Mouse (Mus musculus): ENCODE data around the gene March6.

Gene March6

DNA sequence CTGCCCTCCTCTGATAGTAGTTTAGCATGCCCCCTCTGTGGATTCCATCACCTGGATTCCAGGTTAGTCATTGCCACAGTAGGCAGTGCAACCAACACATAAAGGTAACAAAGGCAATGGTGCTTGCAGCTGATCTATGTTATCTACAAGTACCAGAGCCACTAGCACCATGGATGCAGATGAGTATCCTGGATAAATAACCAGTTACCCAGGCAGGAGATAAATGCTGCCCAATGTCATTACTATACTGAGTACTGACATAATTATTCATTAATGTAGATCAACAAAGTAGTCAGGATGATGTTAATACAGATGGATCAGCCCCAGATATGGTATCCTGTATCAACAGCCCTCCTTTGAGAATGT lies 19.5 kb downstream of the March6 start:
- no peak for DNase-seq (ENCODE audit: low spot score)

DNA sequence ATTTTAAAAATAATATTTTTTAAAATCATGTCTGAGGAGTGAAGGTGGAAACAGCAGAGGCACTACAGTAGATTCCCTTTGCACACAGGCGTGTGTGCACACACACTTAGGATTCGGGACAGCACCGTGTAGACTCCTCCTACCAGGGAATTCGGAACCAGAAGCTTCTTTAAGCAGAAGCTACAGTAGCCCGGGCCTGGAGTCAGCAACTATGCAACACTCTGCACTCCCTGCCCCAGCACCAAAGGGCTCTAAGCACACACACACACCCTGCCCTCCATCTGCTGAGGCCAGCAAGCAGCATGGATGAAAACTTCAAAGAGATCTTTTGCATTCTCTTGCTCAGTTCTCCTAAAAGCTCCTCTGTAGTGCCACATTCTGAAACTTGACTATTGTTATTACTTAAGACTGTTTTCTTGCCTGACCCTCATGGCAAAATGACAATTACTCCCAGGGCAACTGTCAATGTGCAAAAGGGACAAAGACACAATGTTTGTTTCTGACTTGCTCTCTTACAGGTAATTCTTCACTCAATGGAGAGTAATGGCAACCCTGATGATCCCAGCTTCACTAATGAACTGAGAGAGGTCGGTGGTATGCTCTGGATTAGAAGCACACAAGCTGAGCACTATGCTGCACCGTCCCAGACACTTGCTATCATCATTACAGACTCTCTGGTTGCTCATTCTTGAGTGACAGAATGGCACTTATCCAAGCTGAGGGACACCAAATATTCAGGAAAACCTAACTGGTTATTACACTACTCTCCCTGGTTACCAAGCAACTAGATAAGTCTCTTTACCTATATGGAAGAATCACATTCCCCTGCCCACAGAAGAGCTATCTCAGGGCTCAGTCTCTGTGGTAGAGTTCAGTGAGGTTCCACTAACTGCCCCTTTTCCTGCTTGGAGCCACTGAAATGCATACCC lies 20.1 kb downstream of the March6 start:
- no peak for DNase-seq (ENCODE audit: low spot score)

DNA sequence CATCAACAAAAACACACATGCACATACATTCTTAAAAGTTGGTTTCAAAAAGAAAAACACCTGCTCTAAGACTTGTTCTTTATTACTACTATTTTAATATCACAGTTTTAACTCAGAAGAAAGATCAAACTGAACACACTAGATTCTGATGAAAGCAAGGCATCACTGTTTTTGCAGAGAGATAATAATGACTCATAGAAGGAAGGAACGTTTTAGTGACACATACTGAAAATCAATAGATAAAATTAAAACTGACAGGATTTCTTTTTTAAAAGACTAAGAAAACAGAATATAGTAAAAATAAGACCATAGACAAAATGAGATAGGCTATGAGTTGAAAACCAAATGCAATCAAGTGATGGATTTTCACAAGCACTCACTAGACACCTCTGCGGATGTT lies 25.8 kb downstream of the March6 start:
- no peak for DNase-seq (ENCODE audit: low spot score)

- no peak for DNase-seq (ENCODE audit: low spot score)
Observed at GRCm38 (mm10) chr15:31503447-31503846, 27.4 kb downstream of the March6 start.

DNA sequence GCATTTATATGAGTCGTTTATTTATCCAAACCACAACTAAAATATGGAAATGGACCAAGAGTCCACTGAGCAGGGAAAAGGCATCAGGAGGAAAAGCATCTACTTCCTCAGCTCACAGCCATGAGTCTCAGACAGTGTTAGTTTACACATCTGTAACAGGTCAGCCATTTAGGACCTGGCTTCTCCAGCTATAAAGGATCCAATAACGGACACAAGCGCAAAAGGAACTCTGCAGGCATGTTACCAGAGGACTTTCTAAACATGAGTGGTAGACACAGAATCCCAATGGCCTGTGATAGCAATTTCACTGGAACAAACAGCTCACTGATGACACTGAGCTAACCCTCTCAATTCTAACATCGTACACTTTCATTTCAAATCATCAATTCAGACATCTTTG lies 27.9 kb downstream of the March6 start:
- DNase-seq (ENCODE audit: low spot score), result no peak

- DNase-seq (ENCODE audit: low spot score), result no peak
Observed at GRCm38 (mm10) chr15:31502313-31502712, 28.5 kb downstream of the March6 start.

GRCm38 (mm10) chr15:31494803-31495202 lies 36.0 kb downstream of the March6 start:
- no peak for DNase-seq (ENCODE audit: low spot score)

DNA sequence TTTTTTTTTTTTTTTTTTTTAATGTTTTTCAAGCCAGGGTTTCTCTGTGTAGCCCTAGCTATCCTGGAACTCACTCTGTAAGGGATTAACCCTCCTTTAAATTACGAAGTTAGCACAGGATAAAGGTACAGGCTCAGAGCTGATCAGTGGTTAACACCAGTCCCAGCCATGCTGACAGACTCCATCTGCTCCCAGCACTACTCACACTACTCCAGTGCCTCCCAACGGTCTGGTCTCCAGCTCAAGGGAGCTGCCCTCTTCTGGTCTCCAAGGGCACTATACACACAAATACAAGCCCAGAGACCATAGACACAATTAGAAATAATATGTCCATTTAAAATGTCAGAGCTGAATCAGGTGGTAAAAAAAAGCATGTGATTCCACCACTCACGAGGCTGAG lies 36.5 kb downstream of the March6 start:
- DNase-seq (ENCODE audit: low spot score), result no peak

- DNase-seq (ENCODE audit: low spot score), result no peak
Observed at GRCm38 (mm10) chr15:31487407-31487806, 43.4 kb downstream of the March6 start.

DNA sequence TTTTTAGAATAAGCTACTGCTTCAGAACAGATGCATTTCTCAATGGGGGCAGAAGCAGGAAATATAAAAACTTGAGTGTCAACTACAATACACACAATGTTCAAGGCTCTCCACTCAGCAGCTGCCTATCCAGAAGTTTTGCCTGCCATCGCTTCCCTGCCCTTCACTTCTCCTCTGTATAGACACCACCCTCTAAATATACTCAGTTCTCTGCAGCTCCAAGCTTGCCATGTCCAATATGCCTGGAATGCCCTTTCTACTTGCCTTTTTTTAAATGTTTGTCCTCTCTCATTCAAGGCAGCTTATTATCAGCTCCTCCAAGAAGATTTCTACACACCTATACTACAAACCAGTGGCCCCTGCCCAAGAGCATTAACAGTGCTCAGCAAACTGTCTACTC lies 54.2 kb downstream of the March6 start:
- no peak for DNase-seq (ENCODE audit: low spot score)

GRCm38 (mm10) chr15:31472645-31473574 lies 57.9 kb downstream of the March6 start:
- DNase-seq (ENCODE audit: low spot score), result no peak

DNA sequence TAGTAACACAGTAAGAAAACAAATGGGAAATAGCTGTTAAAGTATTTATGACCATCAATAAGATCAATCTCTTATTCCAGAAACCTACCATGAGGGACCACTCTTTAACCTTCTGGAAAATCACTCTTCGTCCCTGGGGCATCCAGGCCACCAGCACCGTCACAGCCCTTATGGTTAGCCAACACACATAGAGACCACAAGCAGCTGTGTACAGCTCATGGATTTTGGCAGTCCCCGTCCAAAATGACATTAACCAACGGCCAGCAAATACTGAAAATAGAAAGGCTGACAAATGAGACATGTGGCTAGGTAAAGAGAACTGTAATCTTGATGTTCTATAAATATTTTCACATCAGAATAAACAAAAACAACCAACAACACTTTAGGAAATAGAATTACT lies 59.3 kb downstream of the March6 start:
- DNase-seq (ENCODE audit: low spot score), result no peak

DNA sequence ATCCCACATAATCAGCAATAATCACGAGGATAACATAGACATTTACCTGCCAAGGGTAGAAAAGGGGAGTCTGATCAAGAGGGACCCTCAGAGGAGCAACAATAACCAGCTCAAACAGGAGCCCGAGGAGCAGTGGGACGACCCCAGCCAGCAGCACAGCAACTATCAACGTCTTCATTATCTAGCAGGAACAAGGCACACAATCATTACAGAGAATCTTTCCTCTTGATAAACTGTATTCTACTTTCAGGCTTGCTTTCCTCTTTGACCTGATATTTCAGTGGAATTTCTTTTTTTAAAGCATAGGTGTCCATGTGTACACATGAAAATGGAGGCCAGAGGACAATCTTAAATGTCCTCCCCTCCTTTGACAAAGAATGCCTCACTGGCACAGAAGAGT lies 61.4 kb downstream of the March6 start:
- no peak for DNase-seq (ENCODE audit: low spot score)

GRCm38 (mm10) chr15:31468806-31469205 lies 62.0 kb downstream of the March6 start:
- DNase-seq (ENCODE audit: low spot score), result no peak

- no peak for DNase-seq (ENCODE audit: low spot score)
Observed at GRCm38 (mm10) chr15:31466749-31467148, 64.1 kb downstream of the March6 start.

GRCm38 (mm10) chr15:31466295-31466694 lies 64.6 kb downstream of the March6 start:
- no peak for DNase-seq (ENCODE audit: low spot score)

DNA sequence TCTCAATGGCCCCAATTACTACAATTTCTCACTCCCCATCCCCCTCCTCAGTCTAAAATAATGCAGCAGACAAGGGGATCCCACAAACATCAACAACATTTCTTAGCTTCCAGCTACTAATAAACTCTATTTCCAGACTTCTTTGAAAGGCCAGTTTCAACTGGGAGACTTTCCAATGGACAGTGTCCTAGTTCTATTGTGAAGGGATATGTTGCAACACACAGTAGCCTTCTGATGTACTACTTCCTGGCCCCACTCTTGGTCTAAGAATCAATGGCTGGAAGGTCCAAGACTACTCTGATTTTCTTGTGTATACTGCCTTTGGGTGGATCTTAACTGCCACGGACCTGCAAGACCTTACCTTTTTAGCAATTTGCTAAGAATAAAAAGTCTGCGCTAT lies 65.0 kb downstream of the March6 start:
- no peak for DNase-seq (ENCODE audit: low spot score)

- DNase-seq (ENCODE audit: low spot score), result no peak
Observed at GRCm38 (mm10) chr15:31460571-31460970, 70.3 kb downstream of the March6 start.

DNA sequence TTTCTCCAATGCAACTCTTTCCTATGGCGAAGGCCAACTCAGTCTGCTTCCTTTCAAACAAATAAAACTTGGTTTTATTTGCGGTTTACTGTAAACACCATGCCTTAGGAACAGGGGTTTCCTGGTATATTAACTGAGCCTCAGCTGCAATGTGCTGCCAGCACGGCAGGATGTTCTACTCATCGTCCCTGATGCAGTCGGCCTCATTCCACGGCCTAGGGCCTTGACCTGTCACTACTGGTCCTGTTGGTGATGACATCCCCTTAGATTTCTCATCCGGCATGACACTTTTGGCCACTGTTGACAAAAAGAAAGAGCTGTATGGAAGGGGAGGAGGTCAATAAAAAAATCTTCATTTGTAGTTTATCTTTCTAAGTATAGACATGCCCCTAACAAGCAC lies 72.8 kb downstream of the March6 start:
- no peak for DNase-seq (ENCODE audit: low spot score)

DNA sequence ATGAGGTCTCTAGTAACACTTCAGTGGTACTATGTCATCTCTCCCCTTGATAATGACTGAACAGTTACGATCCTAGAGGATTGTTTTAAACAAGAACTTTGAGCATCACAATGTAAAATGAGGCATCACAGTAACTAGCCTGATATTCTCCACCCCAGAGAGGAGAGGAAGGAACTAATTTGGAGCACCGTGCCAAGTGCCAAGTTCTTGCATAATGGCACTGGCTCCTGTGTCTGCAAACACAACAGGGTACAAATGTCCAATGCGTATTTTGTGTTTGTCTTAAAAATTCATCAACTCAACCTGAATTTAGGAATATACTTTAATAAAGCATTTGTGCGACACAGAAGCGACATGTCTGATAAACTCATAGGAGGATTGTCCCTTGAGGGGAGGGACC lies 74.5 kb downstream of the March6 start:
- no peak for DNase-seq (ENCODE audit: low spot score)

DNA sequence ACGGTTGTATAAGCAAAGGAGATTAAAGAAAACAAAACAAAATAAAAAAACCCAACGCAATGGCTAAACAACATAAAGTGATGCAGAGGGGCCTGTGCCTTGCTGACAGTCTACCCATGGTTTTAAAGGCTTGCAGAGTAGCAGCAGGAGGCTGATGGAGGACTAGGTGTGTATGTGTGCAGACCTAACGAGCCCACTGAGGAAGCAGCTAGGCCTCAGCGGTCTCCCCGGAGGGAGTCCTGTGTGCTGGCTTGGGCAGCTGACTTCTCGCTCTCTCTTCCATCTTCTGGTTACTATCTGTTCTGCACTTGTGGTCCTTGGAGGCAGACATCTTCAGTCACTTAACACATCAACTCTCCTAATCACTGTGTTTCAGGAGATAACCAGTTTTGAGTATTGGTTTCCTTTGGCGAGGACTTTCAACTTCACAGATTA lies 76.0 kb downstream of the March6 start:
- no peak for DNase-seq (ENCODE audit: low spot score)

- no peak for DNase-seq (ENCODE audit: low spot score)
Observed at GRCm38 (mm10) chr15:31454096-31454860, 76.6 kb downstream of the March6 start.
